Mouse (Mus musculus): Measurements from ENCODE around the gene Anks6.
"Not testable (repeated sequence)": the region's sequence is repeated elsewhere in the genome, so short reads cannot be mapped to it uniquely, and the experiment has no call there.

Anks6 gene

DNA sequence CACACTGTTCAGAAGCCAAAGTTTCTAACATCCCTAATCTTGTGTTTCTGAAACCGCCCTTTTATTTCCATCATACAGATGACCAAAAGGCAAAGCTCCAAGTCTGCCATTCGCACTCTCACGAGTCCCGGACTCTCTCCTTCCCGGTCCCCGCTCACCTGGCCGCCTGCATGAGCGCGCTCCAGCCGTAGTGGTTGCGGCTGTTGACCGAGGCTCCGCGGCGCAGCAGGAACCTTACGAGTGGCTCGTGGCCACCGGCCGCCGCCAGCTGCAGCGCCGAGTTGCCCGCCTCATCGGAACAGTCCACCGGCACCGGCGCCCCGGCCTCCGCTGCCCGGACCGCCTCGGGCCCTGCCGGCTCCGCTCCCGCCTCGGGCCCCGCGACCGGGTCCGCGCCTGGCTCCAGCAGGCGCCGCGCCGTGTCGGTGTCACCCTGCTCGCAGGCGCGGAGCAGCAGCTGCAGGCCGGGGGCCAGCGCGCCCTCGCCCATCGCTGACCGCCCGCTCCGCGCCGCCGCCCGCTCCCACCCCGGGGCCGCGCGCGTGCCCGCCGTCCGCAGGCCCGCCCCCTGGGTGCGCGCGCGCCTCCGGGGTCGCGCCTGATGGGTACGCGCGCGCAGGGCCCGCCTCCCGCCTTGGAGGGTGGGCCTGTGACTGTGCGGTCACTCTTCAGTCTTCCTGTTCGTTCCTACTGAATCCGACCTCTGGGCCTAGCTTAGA is at the start of gene Anks6:
Anks6 (minus strand) TSS at position 637 of the 719 bp plus-strand sequence.
- no peak for DNase-seq (ENCODE audit: low read depth, low spot score)

DNA sequence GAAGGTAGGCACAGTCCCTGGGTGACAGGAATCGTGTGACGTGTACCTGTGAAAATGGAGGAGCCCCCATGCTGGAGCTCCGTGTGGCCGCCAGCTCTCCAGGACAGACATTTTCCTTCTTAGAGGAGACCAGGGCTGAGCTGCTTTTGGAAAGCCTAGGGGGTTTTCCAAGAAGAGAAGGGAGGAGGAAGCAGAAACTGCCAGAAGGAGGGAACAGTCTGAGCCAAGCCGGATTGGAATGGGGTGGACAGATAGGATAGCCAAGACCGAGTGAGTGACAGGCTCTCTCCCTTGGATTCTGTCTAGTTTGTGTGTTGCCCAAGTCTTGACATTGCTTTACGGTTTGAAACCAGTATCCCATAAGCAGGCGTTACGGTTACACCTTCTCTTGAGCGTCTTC is 46.3 kb upstream of the Anks6 start:
- no peak for DNase-seq (ENCODE audit: low read depth, low spot score)

DNA sequence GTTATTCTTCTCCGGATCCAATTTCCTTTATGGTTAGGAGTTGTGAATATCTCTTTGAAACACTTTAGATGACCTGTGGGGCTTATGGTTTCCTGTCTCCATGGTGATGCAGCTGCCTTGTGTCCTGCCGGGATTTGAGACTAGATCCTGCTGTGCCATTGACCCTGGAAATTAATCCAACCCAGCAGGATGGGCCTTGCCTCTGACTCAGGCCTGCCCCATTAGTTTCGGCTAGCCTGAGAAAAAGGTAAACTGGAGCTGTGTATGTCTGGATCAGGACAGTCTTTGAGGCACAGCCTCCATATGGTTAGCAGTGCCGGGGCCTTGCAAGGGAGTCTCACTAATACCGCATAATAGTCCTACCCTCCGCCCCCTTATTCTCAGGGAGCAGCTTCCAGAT is 36.4 kb upstream of the Anks6 start:
- DNase-seq (ENCODE audit: low read depth, low spot score) = no peak

DNA sequence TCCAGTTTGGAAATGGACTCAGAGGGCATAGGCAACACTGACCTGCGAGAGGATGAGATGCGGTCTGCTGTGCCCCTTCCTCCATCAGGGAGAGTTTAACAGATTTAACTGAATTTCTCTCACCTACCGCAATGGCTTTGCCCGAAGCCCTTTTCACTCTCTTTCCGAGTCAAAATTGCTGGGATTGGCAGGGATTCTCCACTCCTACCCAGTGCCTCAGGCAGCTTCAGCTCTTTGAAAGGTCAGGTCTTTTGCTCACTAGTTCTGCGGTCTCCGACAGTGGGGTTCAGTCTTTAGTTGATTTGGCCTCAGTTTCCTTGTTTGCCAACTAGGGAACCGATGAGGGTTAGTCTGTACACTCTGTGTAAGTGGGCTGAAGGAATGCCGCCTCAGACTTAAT is 35.9 kb upstream of the Anks6 start:
- no peak for DNase-seq (ENCODE audit: low read depth, low spot score)

DNA sequence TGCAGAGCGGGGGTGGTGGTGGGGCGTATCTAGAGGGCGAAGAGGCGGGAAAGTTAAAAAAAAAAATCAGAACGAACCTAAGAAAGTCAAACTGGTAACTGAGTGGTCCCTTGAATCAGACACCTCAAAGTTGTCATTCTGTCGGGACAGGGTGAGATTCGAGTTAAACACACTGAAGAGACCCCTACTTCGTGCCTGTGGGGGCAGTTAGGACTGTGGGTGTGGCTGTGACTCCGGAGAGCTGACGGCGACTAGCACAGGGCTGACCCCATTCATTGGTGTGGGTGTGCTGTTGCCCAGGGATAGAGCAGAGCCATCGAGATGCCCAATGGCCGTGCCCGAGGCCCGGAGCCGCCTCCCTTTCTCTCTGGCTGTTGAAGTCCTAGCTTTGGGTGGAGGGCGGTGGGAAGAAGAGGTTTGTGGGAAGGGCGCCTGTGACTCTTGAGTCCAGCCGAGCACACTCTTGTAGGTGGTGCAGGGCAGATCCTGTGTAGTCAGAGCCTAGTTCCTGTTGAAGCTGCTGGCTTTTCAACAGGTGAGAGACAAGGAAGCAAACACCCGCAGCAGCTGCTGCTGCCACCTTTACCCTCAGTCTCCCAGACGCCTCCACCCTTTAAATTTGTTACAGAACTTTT is 35.3 kb upstream of the Anks6 start:
- peak; percentile 21 for DNase-seq (ENCODE audit: low read depth, low spot score)

DNA sequence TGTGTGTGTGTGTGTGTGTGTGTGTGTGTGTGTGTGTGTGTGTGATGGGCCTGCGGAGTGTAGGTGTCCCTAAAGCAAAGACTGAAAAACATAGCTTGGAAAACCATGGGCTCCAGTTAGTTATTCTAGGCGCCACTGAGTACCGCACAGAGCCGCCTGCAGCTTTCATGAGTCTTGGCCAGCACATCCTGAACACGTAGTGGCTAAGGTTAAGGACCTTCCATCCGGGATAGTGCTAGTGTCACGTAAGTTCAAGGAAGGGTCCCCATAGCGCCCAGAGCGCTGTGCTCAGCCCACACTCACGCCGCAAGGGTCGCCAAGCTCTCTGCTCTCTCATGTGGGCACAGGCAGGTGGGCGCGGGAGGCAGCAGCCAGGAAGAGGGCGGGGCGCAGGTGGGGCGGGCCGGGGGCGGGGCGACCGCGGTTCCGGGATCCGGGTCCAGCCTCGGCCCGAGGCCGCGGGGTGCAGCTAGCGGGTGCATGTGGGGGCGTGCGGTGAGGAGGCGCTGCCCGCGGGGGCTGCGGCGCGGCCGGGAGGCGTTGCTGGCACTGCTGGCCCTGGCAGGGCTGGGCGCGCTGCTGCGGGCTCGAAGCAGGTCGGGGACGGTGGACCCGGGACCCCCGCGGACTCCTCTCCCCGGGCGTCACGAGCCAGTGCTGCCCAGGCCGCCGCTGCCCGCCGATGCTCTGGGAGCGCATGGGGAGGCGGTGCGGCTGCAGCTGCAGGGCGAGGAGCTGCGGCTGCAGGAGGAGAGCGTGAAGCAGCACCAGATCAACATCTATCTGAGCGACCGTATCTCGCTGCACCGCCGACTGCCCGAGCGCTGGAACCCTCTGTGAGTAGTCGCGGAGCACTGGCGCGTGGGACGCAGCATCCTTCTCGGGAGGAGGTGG is 34.5 kb upstream of the Anks6 start, which contains the start of gene Galnt12:
Galnt12 (plus strand) TSS at position 417 of the 894 bp plus-strand sequence.
- DNase-seq (ENCODE audit: low read depth, low spot score) = peak; percentile 79

DNA sequence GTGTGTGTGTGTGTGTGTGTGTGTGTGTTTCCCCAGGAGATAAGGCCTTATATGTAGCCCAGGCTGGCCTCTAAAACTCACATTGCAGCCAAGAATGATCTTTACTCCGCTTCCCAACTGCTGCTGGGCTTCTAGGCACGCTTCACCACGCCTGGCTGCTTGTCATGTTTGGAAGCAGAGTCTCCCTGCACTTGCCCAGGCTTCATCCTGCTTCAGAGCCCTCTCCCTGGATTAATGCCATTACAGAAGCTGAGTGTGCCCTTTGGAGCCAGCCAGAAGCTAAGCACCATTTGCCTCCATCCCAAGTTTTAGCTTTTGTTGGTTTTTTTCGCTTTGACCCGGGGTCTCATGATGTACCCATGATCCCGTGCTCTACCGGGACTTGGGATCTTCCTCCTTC is 31.4 kb upstream of the Anks6 start:
- DNase-seq (ENCODE audit: low read depth, low spot score) = no peak

DNA sequence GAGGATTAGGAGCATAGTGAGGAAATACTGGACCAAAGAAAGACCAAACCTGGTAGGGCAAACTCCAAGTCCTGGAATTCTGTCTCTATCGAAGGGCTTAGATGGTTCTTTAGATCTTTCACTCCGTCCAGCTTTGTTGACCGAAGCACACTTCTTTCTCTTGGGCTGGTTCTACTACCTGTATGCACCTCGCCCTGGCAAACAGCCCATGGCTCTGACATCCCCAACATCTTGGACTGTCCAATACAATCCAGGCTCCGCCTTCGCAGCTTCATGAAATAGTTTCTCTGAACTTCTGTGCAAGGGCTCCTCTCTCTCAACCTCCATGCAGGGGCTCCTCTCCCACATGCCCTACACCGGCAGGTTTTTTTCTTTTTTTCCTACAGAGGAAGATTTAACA is 26.6 kb upstream of the Anks6 start:
- DNase-seq (ENCODE audit: low read depth, low spot score) = no peak

DNA sequence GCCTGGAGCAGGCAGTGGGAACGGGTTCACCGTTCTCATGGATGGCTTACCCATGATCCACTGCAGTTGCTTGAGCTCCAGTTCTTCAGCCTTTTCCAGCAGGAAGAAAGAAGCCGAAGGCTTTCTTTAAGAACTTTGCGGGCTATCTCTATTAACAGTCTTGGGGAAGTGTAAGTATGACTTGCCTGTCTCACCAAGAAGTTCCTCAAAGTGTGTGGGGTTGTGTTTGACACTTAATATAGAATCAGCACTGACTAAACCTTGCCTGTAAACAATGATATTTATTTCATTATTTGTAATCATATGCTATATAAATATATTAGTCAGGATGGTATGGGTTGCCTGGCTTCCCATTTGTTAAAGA is 23.4 kb upstream of the Anks6 start:
- DNase-seq (ENCODE audit: low read depth, low spot score) = no peak

DNA sequence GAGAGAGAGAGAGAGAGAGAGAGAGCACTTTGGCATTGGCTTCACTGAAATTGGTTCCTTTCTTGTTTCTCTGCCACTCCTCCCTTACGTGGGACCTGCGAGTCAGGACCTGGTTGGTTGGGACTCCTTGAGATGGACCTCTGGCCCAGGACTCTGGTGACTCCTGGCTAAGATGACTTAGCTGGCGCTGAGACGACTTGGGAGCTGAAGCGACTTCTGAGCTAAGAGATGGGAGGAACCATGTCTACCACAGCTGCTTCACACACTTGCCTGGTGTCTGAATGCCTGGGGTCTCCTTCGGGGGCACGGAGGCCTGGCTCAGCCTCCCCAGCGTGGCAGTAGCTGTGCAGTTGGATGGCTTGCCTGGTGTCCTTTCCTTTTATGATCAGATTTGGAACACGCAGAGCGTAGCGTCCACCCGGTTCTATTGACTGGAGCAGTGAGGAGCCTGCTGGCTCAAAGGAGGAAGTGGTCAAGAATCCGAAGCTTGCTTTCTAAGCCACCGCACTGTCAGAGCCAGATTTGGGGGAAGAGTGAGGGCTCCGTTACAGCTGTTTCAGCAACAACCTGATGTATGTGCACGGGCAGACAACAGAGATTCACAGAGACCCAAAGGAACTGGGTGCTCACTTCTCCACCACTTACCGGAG is 22.9 kb upstream of the Anks6 start:
- DNase-seq (ENCODE audit: low read depth, low spot score) = no peak

DNA sequence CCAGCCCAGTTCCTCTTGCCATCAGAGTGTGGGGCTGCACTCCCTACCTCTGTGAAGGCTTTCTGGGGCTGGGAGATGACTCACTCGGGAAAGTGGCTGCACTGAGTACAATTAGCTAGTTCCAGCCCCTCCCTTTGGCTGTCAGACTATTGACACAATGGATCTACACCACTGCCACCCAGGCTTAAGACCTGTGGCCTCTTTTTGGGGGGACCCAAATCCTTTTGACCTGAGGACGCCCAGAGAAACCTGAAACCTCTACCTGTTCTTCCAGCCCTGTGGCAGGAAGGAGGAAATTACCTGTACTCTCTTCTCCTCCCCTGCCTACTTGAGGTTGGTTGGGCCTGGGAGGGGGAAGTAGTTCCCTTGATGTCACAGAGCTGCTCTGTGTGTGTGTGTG is 17.8 kb upstream of the Anks6 start:
- no peak for DNase-seq (ENCODE audit: low read depth, low spot score)

DNA sequence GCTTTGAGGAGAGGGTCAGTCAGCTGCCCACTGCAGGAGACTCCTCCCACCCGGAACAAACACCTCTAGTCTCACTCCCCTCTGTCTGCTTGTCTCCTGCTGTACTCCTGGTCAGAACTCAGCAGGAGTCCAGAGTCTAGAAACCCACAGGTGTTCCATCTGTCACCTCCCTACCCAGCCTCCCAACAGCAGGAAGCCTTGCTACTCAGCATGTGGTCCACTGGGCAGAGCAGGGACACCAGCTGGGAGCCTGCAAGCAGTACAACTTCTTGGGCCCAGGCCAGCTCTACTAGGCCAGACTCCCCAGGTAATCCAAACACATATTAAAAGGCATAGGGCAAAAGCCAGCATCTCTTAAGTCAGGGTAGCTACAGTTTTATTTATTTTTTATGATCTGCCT is 3.7 kb upstream of the Anks6 start:
- DNase-seq (ENCODE audit: low read depth, low spot score) = no peak

DNA sequence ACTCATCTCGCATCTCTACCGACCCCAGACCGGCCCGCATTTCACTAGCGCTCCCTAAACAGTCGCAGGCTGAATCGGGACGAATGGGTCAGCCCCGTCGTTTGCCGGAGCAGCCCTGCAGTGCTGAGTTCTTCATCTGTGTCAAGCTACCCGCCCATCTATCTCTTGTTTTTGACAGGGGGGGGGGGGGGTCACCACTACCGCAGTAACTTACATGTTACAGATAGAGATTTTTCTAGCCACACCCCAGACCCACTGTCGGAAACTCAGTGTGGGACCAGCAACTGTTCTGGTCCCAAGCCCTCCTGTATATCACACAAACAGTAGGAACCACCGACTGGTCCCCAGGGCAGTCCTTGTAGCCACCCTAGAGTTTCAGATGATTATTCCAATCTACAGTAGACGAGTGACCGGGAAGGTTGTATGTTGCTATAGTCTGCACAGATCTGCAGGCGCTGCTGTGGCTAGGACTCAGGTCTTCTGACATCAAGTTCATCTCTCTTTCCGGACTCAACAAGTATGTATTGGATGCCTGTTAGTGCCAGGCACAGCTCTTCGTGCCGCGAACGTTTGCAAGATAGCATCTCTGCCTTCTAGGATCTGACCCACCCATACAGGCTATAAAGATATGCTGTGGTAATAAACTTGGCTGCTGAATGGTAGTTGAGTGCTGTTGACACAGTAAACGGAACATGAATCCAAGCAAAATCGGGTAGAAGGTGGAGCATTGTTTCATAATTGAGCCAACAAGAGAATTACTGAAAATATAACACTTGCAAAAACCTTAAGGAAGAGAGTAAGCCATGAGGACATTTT is 491 bp upstream of the Anks6 start:
- DNase-seq (ENCODE audit: low read depth, low spot score) = no peak

DNA sequence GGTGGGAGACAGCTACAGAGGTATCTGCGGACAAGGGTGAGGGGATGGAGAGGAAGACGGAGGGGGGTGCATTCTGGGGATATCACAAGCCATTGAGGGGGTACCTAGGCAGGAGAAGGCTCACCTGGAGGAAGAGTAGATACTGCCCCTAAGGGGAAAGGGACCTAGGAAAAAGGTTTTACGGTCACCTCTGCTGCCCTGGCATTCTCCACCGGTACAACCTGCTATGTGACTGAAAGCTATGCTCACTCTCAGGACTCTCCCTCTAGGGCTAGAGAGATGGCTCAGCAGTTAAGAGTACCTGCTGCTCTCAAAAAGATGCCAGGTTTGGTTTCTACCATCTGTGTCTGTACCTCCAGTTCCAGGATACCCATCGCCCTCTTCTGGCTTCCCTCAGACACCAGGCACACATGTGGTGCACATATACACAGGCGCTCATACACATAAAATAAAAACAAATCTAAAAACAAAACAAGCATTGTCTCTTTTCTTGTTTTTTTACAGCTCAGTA is 1.6 kb downstream of the Anks6 start:
- DNase-seq (ENCODE audit: low read depth, low spot score) = no peak

DNA sequence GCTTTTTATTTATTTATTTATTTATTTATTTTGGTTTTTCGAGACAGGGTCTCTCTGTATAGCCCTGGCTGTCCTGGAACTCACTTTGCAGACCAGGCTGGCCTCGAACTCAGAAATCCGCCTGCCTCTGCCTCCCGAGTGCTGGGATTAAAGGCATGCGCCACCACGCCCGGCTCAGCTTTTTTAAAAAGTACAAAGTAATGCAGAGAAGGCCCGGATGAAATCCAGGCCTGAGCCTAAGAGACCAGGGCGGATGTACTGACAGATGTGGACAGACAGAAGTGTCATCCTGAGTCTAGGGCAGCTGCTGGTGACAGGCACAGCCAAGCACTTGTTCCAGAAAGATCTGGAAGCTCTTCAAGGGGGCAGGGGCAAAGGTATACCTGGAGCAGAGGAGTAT is 2.1 kb downstream of the Anks6 start:
- not testable (repeated sequence) for DNase-seq (ENCODE audit: low read depth, low spot score)

DNA sequence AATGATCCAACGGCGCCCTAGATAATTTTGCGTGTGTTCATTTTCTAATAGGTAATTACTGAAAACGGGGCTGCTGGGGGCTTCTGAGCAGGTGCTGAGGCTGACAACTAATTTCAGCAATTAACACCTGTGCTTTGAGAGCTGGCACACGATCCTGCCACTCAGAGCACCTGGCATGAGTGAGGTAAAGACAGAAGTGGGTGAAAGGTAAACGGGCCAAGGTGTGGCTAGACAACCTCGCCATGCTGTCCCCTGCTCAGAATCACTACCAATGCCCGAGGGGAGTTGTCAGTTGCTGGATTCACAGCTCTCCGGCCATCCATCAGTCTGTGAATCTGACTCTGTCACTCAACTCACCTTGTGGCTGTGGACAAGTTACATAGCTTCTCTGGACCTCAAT is 5.3 kb downstream of the Anks6 start:
- DNase-seq (ENCODE audit: low read depth, low spot score) = no peak

DNA sequence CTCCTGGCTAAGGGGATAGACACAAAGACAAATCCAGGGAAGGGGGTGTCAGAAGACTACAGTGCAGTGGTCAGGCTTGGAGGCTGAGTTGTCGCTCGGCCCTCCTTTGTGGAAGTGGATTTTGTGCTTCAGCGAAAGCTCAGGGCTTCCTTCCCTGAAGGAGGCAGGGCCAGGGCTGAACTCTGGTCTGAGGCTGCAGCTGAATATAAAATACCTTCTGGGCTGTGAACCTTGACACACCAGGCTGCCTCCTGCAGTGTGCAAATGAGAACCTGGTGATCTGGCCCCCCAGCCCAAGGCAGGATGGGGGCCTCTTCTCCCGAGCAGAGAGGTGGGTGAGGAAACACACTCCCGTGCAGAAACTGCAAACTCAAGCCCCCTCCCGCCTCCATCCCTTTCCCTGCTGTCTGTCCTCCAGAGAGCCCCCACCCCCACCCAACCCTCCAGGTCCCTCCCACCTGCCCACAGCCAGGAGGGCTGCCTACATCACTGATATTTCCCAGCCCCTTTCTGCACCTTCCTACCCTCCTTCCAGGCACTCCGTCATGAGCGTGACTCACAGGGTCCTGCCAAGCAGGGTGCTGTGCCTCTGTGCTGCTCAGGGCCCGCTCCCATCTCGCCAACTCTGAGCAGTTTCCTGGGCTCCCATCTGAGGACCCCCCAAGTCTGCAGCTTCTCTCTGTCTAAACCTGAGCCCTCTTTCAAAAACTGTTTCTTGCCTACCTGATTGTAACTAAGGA is 6.4 kb downstream of the Anks6 start:
- no peak for DNase-seq (ENCODE audit: low read depth, low spot score)

DNA sequence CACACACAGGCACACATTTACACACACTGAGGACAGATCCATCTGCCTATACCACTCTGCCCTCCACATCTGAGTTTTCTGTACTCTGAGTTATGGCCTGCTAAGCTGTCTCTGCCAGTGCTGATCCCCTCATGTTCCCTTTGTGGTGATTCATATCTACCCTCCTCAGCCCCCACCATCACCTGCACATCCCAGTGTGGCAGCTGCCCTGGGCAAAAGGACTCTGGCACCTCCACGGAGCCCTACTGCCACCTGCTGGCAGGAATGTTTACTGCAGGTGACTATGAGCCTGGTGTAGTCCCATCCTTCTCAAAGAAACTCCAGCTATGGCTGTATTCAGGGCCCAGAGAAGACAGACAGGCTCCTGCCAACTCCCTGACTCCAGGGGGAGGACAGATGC is 7.1 kb downstream of the Anks6 start:
- peak; percentile 53 for DNase-seq (ENCODE audit: low read depth, low spot score)

DNA sequence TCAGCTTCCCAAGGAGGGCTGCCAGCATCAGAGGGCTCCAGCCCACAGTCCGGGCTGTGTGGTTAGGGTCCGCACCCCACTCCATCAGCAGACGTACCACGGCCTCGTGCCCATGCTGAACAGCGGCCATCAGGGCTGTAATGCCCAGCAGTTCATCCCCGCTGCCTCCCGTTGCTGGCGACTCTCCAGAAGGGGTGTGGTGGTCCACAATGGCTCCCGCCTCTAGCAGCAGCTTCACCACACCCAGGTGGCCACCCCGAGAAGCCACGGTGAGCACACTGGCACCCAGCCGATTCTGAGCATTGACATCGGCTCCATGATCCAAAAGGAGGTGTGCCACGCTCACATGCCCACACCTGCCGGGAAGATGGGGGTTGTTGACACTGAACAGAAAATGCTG is 8.0 kb downstream of the Anks6 start:
- DNase-seq (ENCODE audit: low read depth, low spot score) = no peak

DNA sequence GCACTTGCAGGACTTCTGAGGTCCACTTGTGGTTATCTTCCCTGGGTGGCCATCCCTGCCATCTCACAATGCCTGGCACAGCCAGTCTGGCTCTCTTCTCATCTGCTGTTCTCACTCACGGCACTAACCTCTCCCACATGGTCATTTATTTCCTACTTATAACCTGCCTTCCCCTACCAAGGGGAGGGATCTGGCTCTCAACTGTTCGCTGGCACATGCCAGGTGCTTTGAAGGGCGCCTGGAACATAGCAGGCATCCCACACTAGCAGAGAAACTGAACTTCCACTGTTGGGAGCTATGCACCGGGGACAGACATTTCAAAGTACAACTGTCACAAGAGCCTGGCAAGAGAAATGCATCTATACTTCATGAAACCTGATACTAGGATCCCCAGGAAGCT is 9.5 kb downstream of the Anks6 start:
- no peak for DNase-seq (ENCODE audit: low read depth, low spot score)

All from CD4-positive helper T cell, adult 2 months (primary cell).